Mouse (Mus musculus) macrophage (primary cell): ENCODE results near the gene Ibtk. TPM values are rescaled to one million over a fixed set of nuclear protein-coding genes. Genes with fewer than 3 reads are reported as not detected.

Experiments
- H3K27ac ChIP-seq: fragments of 350-480 bp; formaldehyde crosslinking; 2 replicates; pipeline ENCODE4 v1.9.0; 2021
- H3K36me3 ChIP-seq: fragments of 350-480 bp; formaldehyde crosslinking; 2 replicates; pipeline ENCODE4 v1.9.0; 2021; ENCODE audit errors: inconsistent target
- H3K4me3 ChIP-seq: fragments of 350-480 bp; formaldehyde crosslinking; 2 replicates; pipeline ENCODE4 v1.9.0; 2021; ENCODE audit errors: inconsistent target
- H3K79me2 ChIP-seq: fragments of 350-480 bp; formaldehyde crosslinking; 2 replicates; pipeline ENCODE4 v1.9.0; 2021; ENCODE audit errors: inconsistent target
- WGBS: methylation state at CpG from one replicate; pipeline ENCODE4 v1.1.7; 2026; ENCODE audit warnings: inconsistent platforms; ENCODE audit not compliant: missing documents; 5-methylcytosine and 5-hydroxymethylcytosine counted together
- polyA plus RNA-seq: library from polyadenylated mRNA; stranded (reverse); fragments of 250-400 nt; gene quantifications from 3 replicates; pipeline ENCODE4 v1.2.4, GENCODE M21; 2018; ENCODE audit warnings: inconsistent platforms

The Ibtk gene
- polyA plus RNA-seq, 1 experiment from 2014 or later: 8.8 TPM

DNA sequence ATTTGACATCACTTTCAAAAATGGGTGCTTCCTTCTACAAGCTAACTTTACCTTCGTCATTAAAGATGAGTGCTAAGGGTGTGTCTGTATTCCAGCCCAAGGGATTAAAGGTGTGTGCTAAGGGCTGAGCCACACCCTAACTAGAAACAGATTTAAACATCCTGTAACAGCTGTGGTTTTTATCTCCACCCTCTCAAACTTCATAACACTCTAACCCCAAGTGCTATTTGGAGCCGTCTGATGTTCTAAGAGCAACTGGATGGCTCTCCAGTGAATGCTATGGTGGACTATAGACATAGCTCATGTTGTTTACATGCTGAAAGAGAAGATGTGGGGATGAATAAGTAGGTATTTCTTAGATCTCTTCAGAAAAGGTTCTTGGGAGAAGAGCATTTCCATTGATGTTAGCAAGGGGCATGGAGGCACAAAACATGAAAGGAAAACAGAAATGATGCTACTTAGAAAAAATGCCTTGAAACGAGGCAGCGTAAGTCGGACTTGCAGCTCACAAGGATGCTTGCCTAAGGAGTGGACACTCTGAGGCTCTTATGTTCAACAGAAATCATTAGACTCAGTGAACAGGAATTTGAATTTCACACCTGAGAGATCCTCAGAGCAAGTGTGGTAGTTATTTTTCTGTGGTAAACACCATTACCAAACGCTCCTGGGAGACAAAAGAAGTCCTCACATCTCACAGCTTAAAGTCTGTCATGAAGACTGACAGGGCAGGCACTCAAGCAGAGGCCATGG lies 77.4 kb downstream of the Ibtk start:
- H3K4me3 ChIP-seq: no peak overlapping the region
- no peak overlapping the region for H3K27ac ChIP-seq
- H3K36me3 ChIP-seq: no peaks in the 10 kb centered on the region
- no peaks in the 10 kb centered on the region for H3K79me2 ChIP-seq
- 87% methylated on average over 6 of the region's 6 CpGs for WGBS

DNA sequence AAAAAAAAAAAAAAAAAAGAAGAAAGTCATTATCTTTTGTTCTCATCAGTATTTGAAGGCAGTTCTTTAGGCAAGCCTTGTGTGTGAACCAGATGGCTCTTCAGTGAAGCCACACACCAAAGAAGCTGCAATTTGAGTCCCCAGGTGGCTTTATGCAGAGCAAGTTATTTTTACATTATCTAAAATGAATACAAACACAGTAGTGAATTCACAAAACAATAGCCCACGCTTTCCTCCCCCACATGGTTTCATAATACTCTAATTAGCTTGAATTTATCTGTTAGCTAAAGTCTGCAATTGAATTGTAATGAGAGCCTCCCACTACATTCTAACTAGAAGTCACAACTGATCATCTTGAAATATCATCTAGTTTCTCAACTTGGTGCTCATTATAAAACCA lies 84.8 kb downstream of the Ibtk start:
- whole genome bisulfite sequencing: 100% methylated on average over 1 of the region's 1 CpGs
- H3K79me2 ChIP-seq: no peaks in the 10 kb centered on the region

DNA sequence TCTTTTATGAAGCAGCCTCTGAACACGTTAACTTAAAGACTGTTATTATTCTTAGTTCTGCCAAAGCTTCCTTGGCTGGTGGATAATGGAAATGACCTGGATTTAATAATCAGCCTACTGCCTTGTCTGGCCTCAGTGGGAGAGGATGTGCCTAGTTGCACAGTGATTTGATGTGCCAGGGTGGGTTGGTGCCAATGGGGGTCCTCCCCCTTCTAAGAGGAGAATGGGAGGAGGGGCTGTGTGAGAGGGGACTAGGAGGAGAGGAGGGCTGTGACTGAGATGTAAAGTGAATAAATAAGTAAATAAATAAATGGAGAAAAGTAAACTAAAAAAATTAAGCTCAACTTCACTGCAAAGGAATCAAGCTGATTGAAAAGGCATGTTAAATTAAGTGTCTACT lies 85.3 kb downstream of the Ibtk start:
- no peaks in the 10 kb centered on the region for H3K79me2 ChIP-seq
- H3K27ac ChIP-seq: no peak overlapping the region
- H3K4me3 ChIP-seq: no peak overlapping the region
- WGBS: 94% methylated on average over 1 of the region's 1 CpGs
- no peaks in the 10 kb centered on the region for H3K36me3 ChIP-seq

More for the DNA sequence above, 84.8 kb downstream of the Ibtk start:
- Histone ChIP-seq H3K27ac (no peak overlapping the region), H3K36me3 (no peaks in the 10 kb centered on the region), H3K4me3 (no peak overlapping the region)

DNA sequence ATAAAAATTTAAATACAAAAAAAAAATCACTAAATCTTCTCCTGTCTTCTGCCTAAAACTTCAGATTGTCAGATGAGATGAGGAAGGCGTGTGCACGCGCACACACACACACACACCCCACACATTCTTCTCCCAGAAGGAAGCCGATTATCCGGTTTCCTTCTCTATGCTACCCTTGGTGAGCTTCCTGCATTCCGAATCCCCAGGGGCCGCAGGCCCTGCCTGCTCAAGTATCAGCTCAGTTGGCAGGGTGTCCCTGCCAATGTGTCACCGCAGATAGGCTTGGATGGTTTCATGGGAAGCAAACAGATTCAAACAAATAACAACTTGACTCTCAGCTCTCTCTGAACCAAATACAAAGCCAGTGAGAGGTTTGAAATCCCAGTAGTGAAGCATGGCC lies 86.0 kb downstream of the Ibtk start:
- H3K27ac ChIP-seq: no peak overlapping the region
- H3K79me2 ChIP-seq: no peaks in the 10 kb centered on the region
- H3K36me3 ChIP-seq: no peaks in the 10 kb centered on the region
- H3K4me3 ChIP-seq: no peak overlapping the region
- 67% methylated on average over 6 of the region's 8 CpGs for WGBS

DNA sequence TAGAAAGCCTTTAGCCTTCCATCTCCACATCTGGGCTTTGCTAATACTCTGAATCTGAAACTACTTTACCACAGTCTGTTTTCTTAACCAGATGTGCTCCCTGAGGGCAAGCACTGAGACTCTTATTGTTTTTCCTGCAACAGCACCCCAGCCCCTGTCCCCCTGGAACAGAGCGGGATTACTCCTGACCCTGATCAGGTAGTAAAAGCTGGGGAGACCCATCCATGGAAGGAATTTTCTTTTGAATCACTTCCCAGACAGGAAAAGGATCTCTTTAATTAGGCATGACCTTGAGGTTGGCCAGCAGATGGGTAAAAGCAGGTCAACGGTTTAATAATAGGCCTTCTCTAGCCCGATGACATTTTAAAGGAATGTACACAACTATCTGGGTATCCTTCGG lies 95.7 kb downstream of the Ibtk start:
- WGBS: 97% methylated on average over 4 of the region's 4 CpGs
- Histone ChIP-seq H3K27ac (no peak overlapping the region), H3K79me2 (no peaks in the 10 kb centered on the region), H3K36me3 (no peaks in the 10 kb centered on the region), H3K4me3 (no peak overlapping the region)

DNA sequence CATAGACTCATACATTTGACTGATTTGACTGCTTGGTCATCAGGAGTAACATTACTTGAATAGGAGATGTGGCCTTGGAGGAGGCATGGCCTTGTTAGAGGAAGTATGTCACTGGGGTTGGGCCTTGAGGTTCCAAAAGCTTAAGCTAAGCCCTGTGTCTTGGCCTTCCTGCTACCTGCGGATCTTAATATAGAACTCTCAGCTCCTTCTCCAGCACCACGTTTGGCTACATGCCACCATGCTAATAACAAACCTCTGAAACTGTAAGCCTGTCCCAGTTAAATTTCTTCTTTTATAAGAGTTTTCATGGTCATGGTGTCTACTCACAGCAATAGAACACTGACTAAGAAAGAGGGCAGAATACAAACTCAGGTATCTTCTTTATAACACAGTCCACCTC lies 110.9 kb downstream of the Ibtk start:
- WGBS: 77% methylated on average over 2 of the region's 2 CpGs
- Histone ChIP-seq H3K36me3 (no peaks in the 10 kb centered on the region), H3K79me2 (no peaks in the 10 kb centered on the region), H3K27ac (no peak overlapping the region), H3K4me3 (no peak overlapping the region)

Other genes starting within 250 kb of the Ibtk start
- gene Tpbg, start 93.0 kb upstream of the Ibtk start, polyA plus RNA-seq: not detected in 3 replicates